Mouse (Mus musculus) stomach, embryonic 15.5 days (tissue): ENCODE measurements around the gene Psmb3. TPM values are rescaled to one million over a fixed set of nuclear protein-coding genes. Genes with fewer than 3 reads are reported as not detected.
A peak's percentile ranks its signal among the peaks of the same experiment; 100 is the strongest.
"Not testable (repeated sequence)": the region's sequence is repeated elsewhere in the genome, so short reads cannot be mapped to it uniquely, and the experiment has no call there.

Experiments used
- ATAC-seq: fragments of 200-750 bp; cut with Nextera tagmentation; 2 replicates; pipeline ENCODE4 v1.8.0; 2017; ENCODE audit warnings: low read depth, moderate number of reproducible peaks, moderate TSS enrichment; ENCODE audit not compliant: insufficient read depth, low FRiP score
- H3K27ac ChIP-seq: fragments of 300-500 bp; sonication (generic); 2 replicates; pipeline ENCODE4 v1.5.1; 2015; ENCODE audit warnings: mild to moderate bottlenecking, inconsistent platforms
- H3K27me3 ChIP-seq: fragments of 300-500 bp; sonication (generic); replicated peaks from 2 replicates; pipeline ENCODE4 v1.6.1; 2015; ENCODE audit warnings: inconsistent platforms
- H3K36me3 ChIP-seq: fragments of 300-500 bp; sonication (generic); 2 replicates; pipeline ENCODE4 v1.6.1; 2015; ENCODE audit warnings: inconsistent platforms
- H3K4me1 ChIP-seq: fragments of 300-500 bp; sonication (generic); 2 replicates; pipeline ENCODE4 v1.6.1; 2015; ENCODE audit warnings: inconsistent platforms
- H3K4me2 ChIP-seq: fragments of 300-500 bp; sonication (generic); 2 replicates; pipeline ENCODE4 v1.6.1; 2015; ENCODE audit warnings: mild to moderate bottlenecking, inconsistent platforms
- H3K4me3 ChIP-seq: fragments of 300-500 bp; sonication (generic); replicated peaks from 2 replicates; pipeline ENCODE4 v1.5.1; 2015; ENCODE audit warnings: inconsistent platforms
- H3K9ac ChIP-seq: fragments of 300-500 bp; sonication (generic); 2 replicates; pipeline ENCODE4 v1.6.1; 2015; ENCODE audit warnings: inconsistent platforms
- H3K9me3 ChIP-seq: fragments of 300-500 bp; sonication (generic); 2 replicates; pipeline ENCODE4 v1.6.1; 2016; ENCODE audit warnings: inconsistent platforms
- WGBS: fragments of 180-500 bp; shearing (Covaris S2); methylation state at CpG from one replicate; pipeline ENCODE4 v1.1.7; 2015; 5-methylcytosine and 5-hydroxymethylcytosine counted together
- polyA plus RNA-seq: library from polyadenylated mRNA; unstranded; fragments of >200 nt; fragmentation: Nextera tagmentation; extraction: Ambion mirVana; gene quantifications from 2 replicates; pipeline ENCODE4 v1.2.1, GENCODE M21; 2015

The Psmb3 gene
- polyA plus RNA-seq = 396 and 424 TPM in 2 replicates

GRCm38 (mm10) chr11:97703039-97703826, at the start of gene Psmb3:
TSS of gene Psmb3 (plus strand) at chr11:97703399.
- peak; percentile 90 for ATAC-seq
- WGBS = under 1% methylated on average over 35 of the region's 35 CpGs
- H3K36me3 ChIP-seq = peaks cover 15% of the 10 kb centered on the region; the same call in 1 of the 2 replicates

GRCm38 (mm10) chr11:97654210-97654609, 49.0 kb upstream of the Psmb3 start:
- WGBS = 90% methylated on average over 2 of the region's 2 CpGs
- no peak overlapping the region for H3K4me3 ChIP-seq
- H3K4me1 ChIP-seq = 0 out of 2 replicates have a peak, but pooled peaks cover 3% of the 10 kb centered on the region
- ATAC-seq = no peak
- H3K36me3 ChIP-seq = no peaks in the 10 kb centered on the region
- no peak overlapping the region for H3K27ac ChIP-seq
- H3K4me2 ChIP-seq = no peak overlapping the region
- H3K9ac ChIP-seq = no peak overlapping the region
- H3K27me3 ChIP-seq = no peaks in the 10 kb centered on the region
- no peaks in the 10 kb centered on the region for H3K9me3 ChIP-seq

More at GRCm38 (mm10) chr11:97703039-97703826, at the start of gene Psmb3:
- Histone ChIP-seq H3K9me3 (no peaks in the 10 kb centered on the region), H3K27me3 (no peaks in the 10 kb centered on the region), H3K27ac (peak within 1 kb of the TSS; percentile 89), H3K4me2 (peak within 1 kb of the TSS; percentile 92), H3K9ac (peak within 1 kb of the TSS; percentile 82), H3K4me3 (peak within 1 kb of the TSS; percentile 92), H3K4me1 (peaks cover 27% of the 10 kb centered on the region)

GRCm38 (mm10) chr11:97656269-97656971, 46.8 kb upstream of the Psmb3 start:
- H3K9me3 ChIP-seq = no peaks in the 10 kb centered on the region
- no peak for ATAC-seq
- no peak overlapping the region for H3K4me2 ChIP-seq
- peaks cover under 1% of the 10 kb centered on the region; the same call in 1 of the 2 replicates for H3K27me3 ChIP-seq
- no peaks in the 10 kb centered on the region for H3K36me3 ChIP-seq
- no peak overlapping the region for H3K27ac ChIP-seq
- 79% methylated on average over 14 of the region's 14 CpGs for WGBS
- H3K4me1 ChIP-seq = peaks cover 18% of the 10 kb centered on the region
- no peak overlapping the region for H3K9ac ChIP-seq
- H3K4me3 ChIP-seq = no peak overlapping the region

GRCm38 (mm10) chr11:97657184-97657945, 45.8 kb upstream of the Psmb3 start:
- ATAC-seq = no peak
- peaks cover 10% of the 10 kb centered on the region; the same call in 1 of the 2 replicates for H3K27me3 ChIP-seq
- H3K4me2 ChIP-seq = no peak overlapping the region
- H3K4me1 ChIP-seq = peaks cover 27% of the 10 kb centered on the region
- WGBS = 42% methylated on average over 4 of the region's 6 CpGs
- H3K4me3 ChIP-seq = no peak overlapping the region
- no peaks in the 10 kb centered on the region for H3K36me3 ChIP-seq
- H3K9ac ChIP-seq = no peak overlapping the region
- no peak overlapping the region for H3K27ac ChIP-seq
- H3K9me3 ChIP-seq = no peaks in the 10 kb centered on the region

GRCm38 (mm10) chr11:97657967-97658366, 45.2 kb upstream of the Psmb3 start:
- not testable (repeated sequence) for ATAC-seq, H3K27ac ChIP-seq, H3K9ac ChIP-seq, H3K27me3 ChIP-seq, H3K4me3 ChIP-seq, H3K9me3 ChIP-seq, H3K4me2 ChIP-seq, H3K36me3 ChIP-seq
- WGBS = 90% methylated on average over 6 of the region's 6 CpGs
- peaks cover 29% of the 10 kb centered on the region for H3K4me1 ChIP-seq

GRCm38 (mm10) chr11:97658751-97659266, 44.4 kb upstream of the Psmb3 start:
- Histone ChIP-seq H3K27ac (no peak overlapping the region), H3K9me3 (no peaks in the 10 kb centered on the region), H3K4me2 (peak overlapping the region; percentile 84), H3K27me3 (peaks cover 10% of the 10 kb centered on the region; the same call in 1 of the 2 replicates), H3K4me1 (peaks cover 29% of the 10 kb centered on the region), H3K4me3 (peak overlapping the region; percentile 78), H3K36me3 (no peaks in the 10 kb centered on the region), H3K9ac (no peak overlapping the region)
- no peak for ATAC-seq
- 56% methylated on average over 11 of the region's 11 CpGs for WGBS

- Histone ChIP-seq H3K36me3 (no peaks in the 10 kb centered on the region), H3K27me3 (peaks cover 10% of the 10 kb centered on the region; the same call in 1 of the 2 replicates), H3K4me3 (peak overlapping the region; percentile 78), H3K27ac (peak overlapping the region; percentile 86), H3K4me2 (peak overlapping the region; percentile 84), H3K4me1 (peaks cover 33% of the 10 kb centered on the region), H3K9ac (peak overlapping the region; percentile 81), H3K9me3 (no peaks in the 10 kb centered on the region)
- ATAC-seq = no peak
- 10% methylated on average over 13 of the region's 13 CpGs for WGBS
Measured at GRCm38 (mm10) chr11:97659267-97659989, 43.8 kb upstream of the Psmb3 start.

- ATAC-seq = peak; percentile 79
- Histone ChIP-seq H3K27me3 (peaks cover 10% of the 10 kb centered on the region; the same call in 1 of the 2 replicates), H3K36me3 (no peaks in the 10 kb centered on the region), H3K4me3 (peak overlapping the region; percentile 78), H3K9me3 (no peaks in the 10 kb centered on the region), H3K9ac (peak overlapping the region; percentile 81), H3K4me1 (peaks cover 37% of the 10 kb centered on the region), H3K27ac (peak overlapping the region; percentile 86), H3K4me2 (peak overlapping the region; percentile 84)
- under 1% methylated on average over 70 of the region's 78 CpGs for WGBS
Measured at GRCm38 (mm10) chr11:97659990-97660714, 43.0 kb upstream of the Psmb3 start.

- H3K4me1 ChIP-seq = peaks cover 37% of the 10 kb centered on the region
- peak overlapping the region; percentile 84 for H3K4me2 ChIP-seq
- ATAC-seq = no peak
- peaks cover 10% of the 10 kb centered on the region; the same call in 1 of the 2 replicates for H3K27me3 ChIP-seq
- H3K4me3 ChIP-seq = peak overlapping the region; percentile 78
- peak overlapping the region; percentile 90 for H3K27ac ChIP-seq
- H3K9me3 ChIP-seq = no peaks in the 10 kb centered on the region
- peak overlapping the region; percentile 25; the same call in 1 of the 2 replicates for H3K9ac ChIP-seq
- peaks cover 8% of the 10 kb centered on the region; the same call in 1 of the 2 replicates for H3K36me3 ChIP-seq
- 6% methylated on average over 27 of the region's 27 CpGs for WGBS
Measured at GRCm38 (mm10) chr11:97660734-97661647, 42.2 kb upstream of the Psmb3 start.
